Mouse (Mus musculus) limb, embryonic 10.5 days (tissue): ENCODE measurements around the gene Rem1. TPM values are rescaled to one million over a fixed set of nuclear protein-coding genes. Genes with fewer than 3 reads are reported as not detected.
A peak's percentile ranks its signal among the peaks of the same experiment; 100 is the strongest.
"Not testable (repeated sequence)": the region's sequence is repeated elsewhere in the genome, so short reads cannot be mapped to it uniquely, and the experiment has no call there.

ENCODE experiments used
- DNase-seq: peaks from one replicate; pipeline ENCODE4 v3.0.0-alpha.2; 2017; ENCODE audit warnings: low spot score
- H3K27ac ChIP-seq: fragments of 300-500 bp; sonication (generic); 2 replicates; pipeline ENCODE4 v1.5.1; 2016; ENCODE audit warnings: mild to moderate bottlenecking
- H3K27me3 ChIP-seq: fragments of 300-500 bp; sonication (generic); 2 replicates; pipeline ENCODE4 v1.6.1; 2016; ENCODE audit warnings: low read depth, mild to moderate bottlenecking; ENCODE audit not compliant: poor library complexity, severe bottlenecking
- H3K36me3 ChIP-seq: fragments of 300-500 bp; sonication (generic); 2 replicates; pipeline ENCODE4 v1.6.1; 2016; ENCODE audit warnings: mild to moderate bottlenecking, moderate library complexity
- H3K4me1 ChIP-seq: fragments of 300-500 bp; sonication (generic); 2 replicates; pipeline ENCODE4 v1.6.1; 2016
- H3K4me3 ChIP-seq: fragments of 300-500 bp; sonication (generic); 2 replicates; pipeline ENCODE4 v1.5.1; 2016; ENCODE audit warnings: mild to moderate bottlenecking, moderate library complexity
- H3K9me3 ChIP-seq: fragments of 300-500 bp; sonication (generic); replicated peaks from 2 replicates; pipeline ENCODE4 v1.6.1; 2016; ENCODE audit warnings: mild to moderate bottlenecking
- WGBS: fragments of 180-500 bp; shearing (Covaris S2); methylation state at CpG from one replicate; pipeline ENCODE4 v1.1.7; 2016; 5-methylcytosine and 5-hydroxymethylcytosine counted together
- polyA plus RNA-seq: library from polyadenylated mRNA; unstranded; fragments of >200 nt; fragmentation: Nextera tagmentation; extraction: Ambion mirVana; gene quantifications from 2 replicates; pipeline ENCODE4 v1.2.1, GENCODE M21; 2016

Gene Rem1
- polyA plus RNA-seq, 1 experiment from 2014 or later, result 0.41 TPM

DNA sequence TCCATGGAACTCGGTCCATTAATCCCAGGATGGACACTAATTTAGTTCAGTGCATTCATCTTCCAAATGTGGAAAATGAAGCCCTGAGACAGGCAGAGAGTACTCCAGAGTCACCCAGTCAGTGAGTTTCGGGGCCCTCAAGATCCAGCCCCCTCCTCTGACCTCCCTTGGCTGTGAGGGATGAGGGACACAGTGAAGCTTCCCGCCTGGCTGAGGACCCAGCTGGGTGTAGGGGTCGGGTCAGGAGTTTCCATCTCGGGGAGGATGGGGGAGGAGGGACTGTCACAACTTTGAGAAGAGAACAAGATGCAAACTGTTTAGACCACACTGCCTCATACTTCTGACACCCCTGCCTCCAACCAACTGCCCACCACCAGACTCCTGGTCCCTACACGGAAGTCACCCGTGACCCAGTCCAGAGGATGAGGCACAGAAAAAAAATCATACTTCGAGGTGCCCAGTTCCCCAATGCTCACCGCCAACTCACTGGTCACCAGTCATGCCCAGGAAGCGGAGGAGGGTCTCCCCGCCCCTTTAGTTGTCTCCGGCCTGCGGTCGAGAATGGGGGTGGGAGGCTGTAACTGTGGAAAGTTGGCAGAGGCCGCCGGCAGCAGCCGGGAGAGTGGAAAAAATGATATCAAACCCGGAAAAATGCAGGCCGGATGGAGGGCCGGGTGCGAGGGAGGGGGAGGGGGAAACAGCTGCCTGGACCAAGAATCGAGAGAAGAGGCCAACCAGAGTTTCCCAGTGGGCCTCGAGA is 9.7 kb downstream of the Rem1 start:
- no peak overlapping the region for H3K27ac ChIP-seq

GRCm38 (mm10) chr2:152637006-152637322 is 10.2 kb downstream of the Rem1 start:
- H3K4me1 ChIP-seq, result peaks cover 20% of the 10 kb centered on the region
- H3K27me3 ChIP-seq, result peaks cover 36% of the 10 kb centered on the region
- 85% methylated on average over 6 of the region's 6 CpGs for WGBS
- DNase-seq, result no peak
- no peaks in the 10 kb centered on the region for H3K36me3 ChIP-seq
- H3K27ac ChIP-seq, result no peak overlapping the region
- H3K9me3 ChIP-seq, result no peaks in the 10 kb centered on the region
- H3K4me3 ChIP-seq, result no peak overlapping the region

More for the DNA sequence above, 9.7 kb downstream of the Rem1 start:
- Histone ChIP-seq H3K4me3 (no peak overlapping the region), H3K4me1 (peaks cover 20% of the 10 kb centered on the region), H3K9me3 (no peaks in the 10 kb centered on the region), H3K36me3 (no peaks in the 10 kb centered on the region), H3K27me3 (peaks cover 36% of the 10 kb centered on the region)
- WGBS, result 79% methylated on average over 23 of the region's 23 CpGs
- DNase-seq, result no peak

DNA sequence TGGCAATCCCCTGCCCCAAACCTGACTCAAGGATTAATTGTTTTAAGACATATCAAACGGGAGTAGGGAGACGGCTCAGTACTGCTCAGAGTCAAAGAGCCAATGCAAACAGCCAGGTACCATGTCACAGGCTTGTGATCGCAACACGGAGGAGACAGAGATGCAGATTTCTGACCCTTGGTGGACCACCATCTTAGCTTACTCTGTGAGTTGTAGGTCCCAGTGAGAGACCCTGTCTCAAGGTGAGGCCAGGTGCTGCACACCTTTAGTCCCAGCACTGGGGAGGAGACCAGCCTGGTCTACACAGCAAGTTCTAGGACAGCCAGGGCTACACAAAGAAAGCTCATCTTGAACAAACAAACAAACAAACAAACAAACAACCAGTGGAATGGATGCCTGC is 10.6 kb downstream of the Rem1 start:
- Histone ChIP-seq H3K27me3 (peaks cover 32% of the 10 kb centered on the region), H3K4me3 (no peak overlapping the region), H3K36me3 (no peaks in the 10 kb centered on the region), H3K9me3 (no peaks in the 10 kb centered on the region), H3K27ac (no peak overlapping the region), H3K4me1 (peaks cover 16% of the 10 kb centered on the region)
- 94% methylated on average over 4 of the region's 4 CpGs for WGBS
- no peak for DNase-seq

GRCm38 (mm10) chr2:152638865-152639264 is 12.1 kb downstream of the Rem1 start:
- H3K4me1 ChIP-seq, result peaks cover 3% of the 10 kb centered on the region
- WGBS, result 72% methylated on average over 6 of the region's 6 CpGs
- H3K27ac ChIP-seq, result no peak overlapping the region

GRCm38 (mm10) chr2:152639406-152640113 is 12.8 kb downstream of the Rem1 start:
- Histone ChIP-seq H3K36me3 (no peaks in the 10 kb centered on the region), H3K4me1 (peaks cover 3% of the 10 kb centered on the region), H3K27ac (no peak overlapping the region), H3K27me3 (peaks cover 12% of the 10 kb centered on the region), H3K9me3 (no peaks in the 10 kb centered on the region), H3K4me3 (no peak overlapping the region)
- WGBS, result 36% methylated on average over 11 of the region's 11 CpGs
- no peak for DNase-seq

More at GRCm38 (mm10) chr2:152638865-152639264, 12.1 kb downstream of the Rem1 start:
- Histone ChIP-seq H3K36me3 (no peaks in the 10 kb centered on the region), H3K4me3 (no peak overlapping the region), H3K9me3 (no peaks in the 10 kb centered on the region), H3K27me3 (peaks cover 18% of the 10 kb centered on the region)
- no peak for DNase-seq

GRCm38 (mm10) chr2:152652901-152653620 is 26.3 kb downstream of the Rem1 start:
- H3K27ac ChIP-seq, result no peak overlapping the region
- WGBS, result 78% methylated on average over 10 of the region's 10 CpGs
- DNase-seq, result no peak

DNA sequence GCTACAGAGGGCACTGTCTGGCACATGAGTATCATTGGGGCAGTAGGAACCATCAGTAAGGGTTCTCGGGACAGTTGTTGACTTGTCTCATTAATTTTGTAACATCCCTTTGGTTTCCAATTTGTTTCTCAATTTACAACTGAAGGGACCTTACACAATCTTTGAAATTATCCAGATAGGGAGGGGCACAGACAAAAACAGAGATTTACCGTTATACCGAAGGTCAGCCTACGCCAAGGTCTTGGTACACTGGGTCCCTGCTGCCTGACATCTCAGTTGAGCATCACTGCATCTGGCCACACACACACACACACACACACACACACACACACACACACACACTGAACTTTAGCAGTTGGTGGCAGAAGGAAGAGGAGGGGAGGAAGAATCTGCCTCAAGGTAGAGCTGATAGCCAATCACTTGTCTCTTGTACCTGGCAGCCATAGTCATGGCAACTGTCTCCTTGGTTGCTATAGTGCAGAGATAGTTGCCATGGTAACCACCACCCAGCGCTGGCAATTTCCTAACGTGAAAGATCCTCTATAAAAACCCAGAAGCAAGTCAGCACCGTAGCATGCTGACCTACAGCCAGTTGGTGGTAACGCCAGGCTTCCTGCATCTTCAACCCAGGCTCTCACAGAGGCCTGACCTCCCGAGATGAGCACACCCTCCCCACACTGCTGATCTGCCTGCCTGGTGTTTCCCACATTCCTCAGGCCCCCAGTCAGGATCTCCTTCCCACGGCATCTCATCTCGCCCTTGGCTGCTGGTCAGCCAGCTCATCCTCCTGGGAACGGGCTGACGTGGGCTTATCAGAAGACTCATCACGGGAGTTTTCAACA is 27.3 kb downstream of the Rem1 start:
- WGBS, result 49% methylated on average over 14 of the region's 14 CpGs
- Histone ChIP-seq H3K4me1 (peaks cover 9% of the 10 kb centered on the region; the same call in 1 of the 2 replicates), H3K4me3 (no peak overlapping the region), H3K27ac (no peak overlapping the region), H3K9me3 (no peaks in the 10 kb centered on the region; the same call in 1 of the 2 replicates), H3K27me3 (no peaks in the 10 kb centered on the region), H3K36me3 (no peaks in the 10 kb centered on the region)
- no peak for DNase-seq

More at GRCm38 (mm10) chr2:152652901-152653620, 26.3 kb downstream of the Rem1 start:
- Histone ChIP-seq H3K4me1 (peaks cover 9% of the 10 kb centered on the region; the same call in 1 of the 2 replicates), H3K9me3 (no peaks in the 10 kb centered on the region; the same call in 1 of the 2 replicates), H3K4me3 (no peak overlapping the region), H3K36me3 (no peaks in the 10 kb centered on the region), H3K27me3 (no peaks in the 10 kb centered on the region)

GRCm38 (mm10) chr2:152657398-152657797 is 30.6 kb downstream of the Rem1 start:
- H3K9me3 ChIP-seq, result no peaks in the 10 kb centered on the region; the same call in 1 of the 2 replicates
- H3K4me1 ChIP-seq, result peaks cover 9% of the 10 kb centered on the region; the same call in 1 of the 2 replicates
- 64% methylated on average over 10 of the region's 10 CpGs for WGBS
- no peak overlapping the region for H3K4me3 ChIP-seq
- no peaks in the 10 kb centered on the region for H3K36me3 ChIP-seq
- no peaks in the 10 kb centered on the region for H3K27me3 ChIP-seq
- no peak overlapping the region for H3K27ac ChIP-seq
- no peak for DNase-seq

GRCm38 (mm10) chr2:152661163-152661562 is 34.4 kb downstream of the Rem1 start:
- no peaks in the 10 kb centered on the region for H3K36me3 ChIP-seq
- H3K27me3 ChIP-seq, result no peaks in the 10 kb centered on the region
- no peak for DNase-seq
- no peak overlapping the region for H3K4me3 ChIP-seq
- no peaks in the 10 kb centered on the region for H3K4me1 ChIP-seq
- H3K9me3 ChIP-seq, result no peaks in the 10 kb centered on the region; the same call in 1 of the 2 replicates
- H3K27ac ChIP-seq, result no peak overlapping the region
- WGBS, result 80% methylated on average over 6 of the region's 6 CpGs

DNA sequence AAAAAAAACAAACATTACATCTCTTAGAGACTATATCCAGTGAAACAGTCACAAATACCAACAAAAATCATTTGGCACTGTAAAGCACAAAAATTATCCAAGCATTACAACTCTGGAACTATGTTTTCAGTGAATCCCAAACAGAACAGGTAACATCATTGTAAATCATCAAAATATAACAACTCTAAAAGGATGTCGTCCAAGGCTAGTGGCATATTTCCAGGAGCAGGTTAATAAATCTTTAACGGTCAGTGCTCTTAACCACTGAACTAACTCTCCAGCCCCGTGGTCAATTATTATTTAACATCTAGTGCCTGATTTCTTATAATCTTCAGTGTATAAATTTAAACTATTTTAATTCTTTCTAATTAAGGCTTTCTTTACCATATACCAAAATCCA is 39.4 kb downstream of the Rem1 start:
- WGBS, result 82% methylated on average over 3 of the region's 3 CpGs
- DNase-seq, H3K4me3 ChIP-seq, H3K36me3 ChIP-seq, H3K27ac ChIP-seq, H3K9me3 ChIP-seq, H3K27me3 ChIP-seq: not testable (repeated sequence)
- H3K4me1 ChIP-seq, result peaks cover 14% of the 10 kb centered on the region

DNA sequence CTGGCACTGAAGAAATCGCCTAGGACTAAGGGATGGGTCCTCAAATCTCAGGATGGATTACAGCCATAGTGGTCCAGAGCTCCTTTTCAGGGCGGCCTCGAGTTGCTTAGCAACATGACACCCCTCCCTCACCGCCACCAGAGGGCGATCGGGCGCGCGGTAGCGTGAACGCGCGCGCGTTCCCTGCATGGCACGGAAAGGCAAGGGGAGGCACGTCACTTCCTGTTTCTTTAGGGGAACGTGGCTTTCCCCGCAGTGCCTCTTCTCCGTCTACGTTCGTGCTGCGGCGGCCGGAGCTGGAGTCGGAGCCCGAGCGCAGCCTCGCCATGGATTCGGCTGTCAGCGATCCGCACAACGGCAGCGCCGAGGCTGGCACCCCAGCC is 42.5 kb downstream of the Rem1 start, which contains the start of gene H13:
Gene H13, plus strand, starts transcription at position 206 of the 383 bp plus-strand sequence.
- peak within 1 kb of the TSS; percentile 98 for H3K27ac ChIP-seq
- DNase-seq, result peak; percentile 98
- H3K4me3 ChIP-seq, result peak within 1 kb of the TSS; percentile 98
- no peaks in the 10 kb centered on the region for H3K27me3 ChIP-seq
- peaks cover 31% of the 10 kb centered on the region for H3K4me1 ChIP-seq
- no peaks in the 10 kb centered on the region for H3K9me3 ChIP-seq
- under 1% methylated on average over 35 of the region's 35 CpGs for WGBS
- H3K36me3 ChIP-seq, result peaks cover 33% of the 10 kb centered on the region
